Mouse (Mus musculus) layer of hippocampus, adult 6 months (tissue): ENCODE results near the gene Yipf7. TPM values are rescaled to one million over a fixed set of nuclear protein-coding genes. Genes with fewer than 3 reads are reported as not detected.

Experiments
- long read RNA-seq, 2 experiments: library from polyadenylated mRNA; unstranded; transcript quantifications; one replicate each; pipeline ENCODE4 v2.0.0; 2019 to 2020
- polyA plus RNA-seq: library from polyadenylated mRNA; unstranded; fragments of <200 nt; fragmentation: Nextera tagmentation; gene quantifications from 2 replicates; pipeline ENCODE4 v1.2.3, GENCODE M21; 2021

The Yipf7 gene
- polyA plus RNA-seq: not detected in 2 replicates
- long read RNA-seq, experiment 1: 0 reads
- long read RNA-seq, experiment 2: 0 reads

GRCm38 (mm10) chr5:69542489-69542888, at the start of gene Yipf7:
Gene Yipf7, minus strand, starts transcription at chr5:69542648.

GRCm38 (mm10) chr5:69591640-69592461, 49.4 kb upstream of the Yipf7 start, which contains the start of gene Gnpda2:
Gene Gnpda2, minus strand, starts transcription at chr5:69592340.

GRCm38 (mm10) chr5:69556628-69557403, 14.4 kb upstream of the Yipf7 start, which contains the start of gene Guf1:
Gene Guf1, plus strand, starts transcription at chr5:69556923.

Other genes with a start within 250 kb of the Yipf7 start
- gene Kctd8, start 201.0 kb downstream of the Yipf7 start, polyA plus RNA-seq: 4.1 and 5.0 TPM in 2 replicates
- 5.8 and 5.9 TPM in 2 replicates for gene Guf1, start 14.3 kb upstream of the Yipf7 start, polyA plus RNA-seq
- gene Gnpda2, start 49.7 kb upstream of the Yipf7 start, polyA plus RNA-seq: 36.8 and 43.6 TPM in 2 replicates